Mouse (Mus musculus) urinary bladder, postnatal 4 days (tissue): ENCODE measurements around the gene Ints4.

Source experiments
- DNase-seq, 2 experiments: peaks; one replicate each; pipeline ENCODE4 v3.0.0; 2021 to 2022; ENCODE audit warnings: low spot score in 2 of 2

The Ints4 gene

DNA sequence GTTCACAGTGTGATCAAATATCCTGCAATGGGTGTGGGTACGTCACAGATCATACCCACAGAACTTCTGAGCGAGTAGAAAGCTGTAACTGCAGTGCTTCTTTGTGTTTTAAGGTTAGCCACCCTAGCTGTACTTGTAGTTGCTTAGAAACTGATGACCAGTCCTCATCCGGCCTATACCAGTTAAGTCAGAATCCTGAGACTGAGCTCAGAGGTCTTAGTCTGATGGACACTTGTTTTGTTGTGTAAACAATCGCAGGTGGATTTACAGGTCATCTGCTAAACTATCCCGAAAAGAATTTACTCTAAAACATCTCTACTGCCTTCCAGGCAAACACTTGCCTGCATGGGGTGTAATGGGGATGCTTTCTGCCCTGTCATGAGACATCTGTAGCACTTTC is 55.8 kb downstream of the Ints4 start:
- DNase-seq: no peak

DNA sequence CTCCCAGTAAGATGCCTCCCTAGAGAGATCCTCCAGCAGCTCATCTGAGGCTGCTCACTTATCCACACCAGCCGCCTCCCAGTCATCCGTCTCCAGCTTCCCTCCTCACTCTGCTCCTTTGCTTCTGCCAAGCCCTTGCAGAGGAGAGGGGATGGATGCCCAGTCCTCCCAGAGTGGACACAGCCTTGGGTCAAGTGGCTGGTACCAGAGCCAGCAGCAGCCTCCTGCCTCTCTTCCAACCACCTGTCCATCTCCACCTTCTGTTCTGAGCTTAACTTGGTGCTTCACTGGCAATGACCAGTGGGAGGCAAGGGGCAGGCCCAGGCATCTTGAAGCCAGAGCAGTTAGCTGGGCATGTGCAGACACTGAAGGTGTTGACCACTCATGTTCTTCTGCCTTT is 65.7 kb downstream of the Ints4 start:
- no peak for DNase-seq

DNA sequence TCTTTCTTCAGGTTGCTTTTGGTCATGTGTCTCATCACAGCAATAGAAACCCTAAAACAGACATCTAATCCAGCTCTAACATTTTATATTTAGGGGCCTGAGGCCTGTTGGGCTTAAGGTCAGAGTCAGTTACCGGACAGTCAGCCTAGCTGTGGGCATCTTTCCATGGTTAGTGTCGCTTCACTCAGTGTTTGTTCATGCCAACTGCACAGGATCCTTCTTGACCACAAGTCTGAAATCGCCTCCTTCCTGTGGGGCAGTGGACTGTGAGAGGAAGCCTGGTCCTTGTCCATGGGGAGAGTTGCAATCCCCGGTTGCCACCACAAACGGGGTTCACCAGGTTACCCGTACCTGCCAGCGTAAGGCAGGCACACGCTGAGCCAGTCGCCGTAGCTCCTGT is 68.5 kb downstream of the Ints4 start:
- DNase-seq: no peak

DNA sequence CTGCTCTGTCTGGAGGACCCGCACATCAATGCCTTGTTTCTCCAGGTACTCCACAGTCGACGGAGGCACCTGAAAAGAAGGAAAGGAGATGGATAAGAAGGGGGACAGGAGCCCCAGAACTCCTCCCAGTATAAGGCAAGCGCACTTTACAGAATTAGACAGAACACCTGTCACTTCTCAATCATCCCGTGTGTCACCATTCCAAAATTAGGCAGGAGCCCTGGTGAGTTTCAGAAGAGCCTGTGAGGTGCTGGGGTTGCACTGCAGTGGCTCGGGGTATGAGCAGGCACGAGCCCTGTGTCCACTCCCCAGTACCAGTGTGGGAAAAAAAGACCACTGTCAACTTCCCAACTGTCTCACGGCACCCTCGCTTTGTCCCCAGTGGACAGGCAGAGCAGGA is 69.9 kb downstream of the Ints4 start:
- no peak for DNase-seq

DNA sequence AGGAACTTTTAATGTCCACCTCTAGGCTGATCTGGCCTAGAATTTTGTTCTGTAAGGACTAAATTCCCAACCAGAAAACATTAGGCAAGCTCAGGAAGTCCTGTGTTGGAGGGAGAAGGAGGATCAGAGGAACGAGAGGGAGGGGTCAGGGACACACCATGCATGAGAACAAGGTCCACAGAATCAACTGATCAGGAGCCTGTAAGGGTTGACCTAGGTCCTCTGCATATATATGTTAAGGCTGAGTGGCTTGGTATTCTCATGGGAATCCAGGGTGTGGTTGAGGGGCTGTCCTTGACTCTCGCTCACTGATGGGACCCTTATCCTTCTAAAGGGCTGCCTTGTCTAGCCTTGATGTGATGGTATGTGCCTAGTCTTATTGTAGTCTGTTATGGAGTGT is 82.8 kb downstream of the Ints4 start:
- no peak for DNase-seq

DNA sequence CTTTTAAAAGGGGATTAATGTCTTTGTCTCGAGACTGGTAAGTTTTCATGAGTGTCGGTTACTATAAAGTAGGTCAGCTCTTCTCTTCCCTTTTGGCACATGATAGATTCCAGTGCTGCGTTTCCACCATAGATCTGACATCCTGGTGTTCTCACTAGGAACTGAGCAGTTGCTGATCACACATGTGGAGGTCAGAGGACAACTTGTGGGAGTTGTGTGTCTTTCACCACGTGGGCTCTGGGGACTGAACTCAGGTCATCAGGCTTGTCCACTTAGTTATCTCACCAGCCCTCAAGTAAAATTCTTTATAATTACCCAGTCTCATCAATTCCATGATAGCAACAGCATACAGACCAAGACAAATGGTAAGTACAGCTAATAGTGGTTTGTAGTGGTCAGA is 88.6 kb downstream of the Ints4 start:
- DNase-seq: no peak

DNA sequence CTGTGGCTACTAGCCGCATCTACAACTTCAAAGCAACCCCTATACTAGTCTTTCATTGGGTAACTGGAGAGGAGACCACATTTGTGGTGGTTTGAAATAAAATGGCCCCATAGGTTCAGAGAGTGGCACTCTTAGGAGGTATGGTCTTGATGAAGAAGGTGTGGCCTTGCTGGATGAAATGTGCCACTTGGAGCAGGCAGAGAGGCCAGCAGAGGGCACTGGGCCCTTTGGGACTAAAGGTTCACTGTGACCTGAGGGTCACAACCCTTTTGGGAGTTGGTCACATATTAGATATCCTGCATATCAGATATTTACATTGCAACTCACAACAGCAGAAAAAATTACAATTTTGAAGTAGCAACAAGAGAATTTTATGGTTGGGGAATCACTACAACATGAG is 89.6 kb downstream of the Ints4 start:
- no peak for DNase-seq

DNA sequence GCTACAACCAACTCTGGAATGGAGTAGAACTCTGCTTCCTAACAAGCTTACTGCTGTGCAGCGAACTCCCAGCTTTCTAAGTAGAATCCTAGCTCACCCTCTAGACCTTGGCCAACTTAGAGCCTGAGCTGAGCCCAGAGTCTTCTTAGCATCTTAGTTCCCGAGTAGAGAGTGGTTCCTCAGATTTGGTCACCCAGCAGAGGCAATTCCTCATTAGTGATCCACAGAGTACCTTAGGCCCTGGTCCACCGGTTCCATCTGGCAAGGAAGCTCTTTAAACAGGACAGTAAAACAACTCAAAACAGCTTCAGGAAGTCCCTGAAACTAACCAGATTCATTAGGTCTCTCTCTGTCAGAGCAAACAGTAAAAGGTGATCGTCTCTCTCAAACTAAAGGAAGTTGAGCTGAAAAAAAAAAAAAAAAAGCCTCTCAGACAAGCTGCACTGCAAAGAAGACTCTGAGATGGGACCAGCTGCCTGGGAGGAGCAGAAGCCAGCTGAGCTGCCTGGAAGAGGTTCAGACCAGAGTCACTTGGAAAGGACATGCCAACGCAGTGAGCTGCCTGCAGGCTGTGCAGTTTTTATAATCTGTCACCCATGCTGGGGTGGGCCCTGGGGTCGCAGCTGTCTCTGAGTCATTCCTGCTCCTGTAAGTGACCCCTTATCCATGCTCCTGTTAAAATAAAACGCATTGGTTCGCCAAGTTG is 97.8 kb downstream of the Ints4 start:
- DNase-seq: peak; percentile 32 to 60

DNA sequence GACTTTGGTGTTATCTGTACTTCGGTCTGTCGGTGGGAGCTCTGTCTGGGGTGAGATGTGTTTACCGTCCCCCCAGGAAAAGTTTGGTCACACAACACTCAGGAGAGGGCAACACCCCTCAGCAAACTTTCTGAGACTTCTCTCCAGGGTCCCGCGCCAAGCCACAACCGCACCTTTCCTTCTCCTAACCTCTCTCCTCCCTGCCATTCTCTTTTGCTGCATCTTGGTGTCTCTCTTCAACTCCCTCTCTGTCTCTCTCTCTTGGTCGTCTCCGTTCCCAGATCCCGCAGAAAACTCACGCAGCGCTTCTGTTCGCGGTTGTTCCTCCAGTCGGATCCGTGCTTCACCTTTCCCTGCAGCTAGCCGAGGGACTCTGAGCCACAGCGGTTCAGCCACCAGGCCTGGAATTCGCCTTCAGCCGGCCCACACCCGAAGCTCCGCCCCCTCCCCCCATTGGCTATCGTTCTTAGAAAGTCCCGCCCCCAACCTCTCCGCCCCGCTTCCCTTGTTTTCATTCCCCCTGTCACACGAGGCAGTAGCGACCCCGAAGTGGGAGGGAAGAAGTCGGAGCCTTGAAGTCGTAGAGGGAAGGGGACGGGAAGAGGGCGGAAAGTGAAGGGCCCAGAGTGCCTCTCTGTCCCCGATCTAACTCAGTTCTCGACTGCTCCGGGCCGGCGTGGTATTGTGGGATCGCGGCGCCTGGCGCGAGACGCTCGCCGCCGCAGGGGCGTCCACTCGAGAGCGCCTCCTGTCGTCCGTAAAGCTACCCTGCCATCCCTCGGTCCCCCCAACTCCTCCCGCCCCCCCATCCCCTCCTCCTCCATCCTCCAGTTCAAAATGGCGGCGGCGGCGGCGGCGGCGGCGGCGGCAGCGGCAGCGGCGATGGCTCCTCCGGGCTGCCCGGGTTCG is 98.6 kb downstream of the Ints4 start, which contains the start of the genes Aamdc and Rsf1:
Aamdc (minus strand) TSS at position 431 of the 909 bp plus-strand sequence.
Rsf1 (plus strand) TSS at position 823 of the 909 bp plus-strand sequence.
- DNase-seq: peak; percentile 92 to 96

DNA sequence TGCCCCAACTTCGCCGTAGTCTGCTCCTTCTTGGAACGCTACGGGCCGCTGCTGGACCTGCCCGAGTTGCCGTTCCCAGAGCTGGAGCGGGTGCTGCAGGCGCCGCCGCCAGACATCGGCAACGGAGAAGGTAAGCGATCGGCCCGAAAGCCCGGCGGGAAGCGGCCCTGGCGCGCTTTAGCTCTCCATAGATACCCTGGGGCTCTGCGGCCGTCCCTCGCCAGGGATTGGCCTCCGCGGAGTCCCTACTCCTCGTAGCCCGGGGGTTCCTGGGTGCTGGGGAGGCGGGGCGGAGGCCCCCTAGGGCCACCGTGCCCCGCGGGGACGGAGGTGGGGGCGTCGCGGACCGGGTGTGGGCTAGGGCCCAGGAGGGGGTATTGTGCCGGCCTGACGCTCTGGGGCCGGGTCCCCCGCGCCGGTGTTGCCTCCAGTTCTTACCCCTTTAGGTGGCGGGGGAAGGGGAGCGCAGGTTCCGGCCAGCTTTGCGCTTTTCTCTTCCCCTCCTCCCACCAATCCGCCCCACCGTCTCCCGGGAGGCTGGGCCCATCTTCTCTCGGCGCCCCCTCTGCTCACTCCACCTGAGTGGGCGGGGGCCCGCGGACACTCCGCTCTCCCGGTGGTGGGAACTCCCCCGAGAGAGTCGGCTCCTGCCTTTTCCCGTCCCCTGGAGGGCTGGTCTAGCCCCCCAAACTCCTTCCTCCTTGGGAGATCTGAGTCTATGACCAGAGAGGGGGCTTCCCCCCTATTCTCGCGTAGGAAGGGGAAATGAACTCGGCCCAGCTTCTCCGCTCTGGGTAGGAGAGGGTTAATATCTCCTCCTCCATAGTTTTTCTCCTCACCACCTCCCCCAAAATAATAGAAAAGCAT is 99.5 kb downstream of the Ints4 start:
- DNase-seq: peak; percentile 47 to 63

DNA sequence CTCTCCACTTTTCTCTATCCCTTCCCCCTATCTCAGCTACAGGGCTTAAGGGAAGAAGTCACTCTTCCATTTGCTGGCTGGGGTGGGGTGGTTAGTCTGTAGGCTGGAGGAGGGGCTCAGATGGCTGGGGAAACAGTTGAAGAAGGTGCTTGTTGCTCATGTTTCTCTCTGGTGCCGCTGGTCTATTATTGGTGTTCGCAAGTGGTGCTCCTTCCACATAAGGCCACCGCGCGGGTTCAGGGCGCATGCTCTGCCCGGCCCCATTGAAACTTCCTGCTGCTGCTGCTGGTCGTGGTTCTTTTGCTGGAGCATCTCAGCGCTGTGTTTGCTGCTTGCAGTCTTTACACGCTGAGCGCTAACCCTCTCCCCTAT is 100.1 kb downstream of the Ints4 start:
- DNase-seq: peak; percentile 78 to 82

DNA sequence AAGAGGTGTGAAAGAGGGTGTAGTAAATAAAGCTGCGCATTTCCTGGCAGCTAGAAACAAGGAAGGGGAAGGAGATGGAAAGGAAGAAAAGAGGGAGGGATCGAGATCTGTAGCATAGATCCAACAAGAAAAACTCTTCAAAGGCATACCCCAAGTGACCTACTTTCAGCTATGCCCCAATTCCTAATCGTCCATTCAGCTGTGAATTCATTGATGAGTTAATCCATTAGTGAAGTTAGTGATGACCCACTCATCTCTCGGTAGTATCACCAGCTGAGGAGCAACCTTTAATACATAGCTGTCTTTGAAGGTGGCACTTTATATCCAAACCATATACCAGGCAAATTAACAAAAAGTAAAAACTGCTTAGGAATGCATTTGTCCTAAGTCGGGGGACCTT is 107.8 kb downstream of the Ints4 start:
- DNase-seq: no peak

DNA sequence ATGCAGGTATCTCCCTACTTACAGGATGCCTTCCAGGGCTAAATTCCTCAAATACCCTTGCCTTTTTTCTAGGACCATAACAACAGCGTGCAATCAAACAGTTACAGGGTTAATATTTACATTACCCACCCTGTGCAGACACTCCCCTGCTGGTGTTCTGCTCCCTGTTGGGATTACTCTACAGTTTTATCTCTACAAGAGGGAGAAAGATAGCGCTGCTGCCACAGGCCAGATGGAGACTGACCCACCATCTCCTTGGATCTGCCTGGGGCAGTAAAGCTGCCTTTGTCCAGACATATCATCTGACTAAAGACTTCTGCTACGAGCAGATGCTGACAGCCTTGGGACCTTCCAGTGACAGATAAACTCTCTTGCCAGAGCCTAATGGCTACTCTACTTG is 109.7 kb downstream of the Ints4 start:
- no peak for DNase-seq
